Mouse (Mus musculus) spleen, adult 18-20 months (tissue): ENCODE data around the gene B4galnt2.
"Not testable (repeated sequence)": the region's sequence is repeated elsewhere in the genome, so short reads cannot be mapped to it uniquely, and the experiment has no call there.

Source experiments
- DNase-seq, 2 experiments: peaks; one replicate each; pipeline ENCODE4 v3.0.0; 2022; ENCODE audit warnings: mixed read lengths in 2 of 2

Gene B4galnt2

GRCm38 (mm10) chr11:95890462-95891051, 24.1 kb downstream of the B4galnt2 start:
- no peak for DNase-seq

DNA sequence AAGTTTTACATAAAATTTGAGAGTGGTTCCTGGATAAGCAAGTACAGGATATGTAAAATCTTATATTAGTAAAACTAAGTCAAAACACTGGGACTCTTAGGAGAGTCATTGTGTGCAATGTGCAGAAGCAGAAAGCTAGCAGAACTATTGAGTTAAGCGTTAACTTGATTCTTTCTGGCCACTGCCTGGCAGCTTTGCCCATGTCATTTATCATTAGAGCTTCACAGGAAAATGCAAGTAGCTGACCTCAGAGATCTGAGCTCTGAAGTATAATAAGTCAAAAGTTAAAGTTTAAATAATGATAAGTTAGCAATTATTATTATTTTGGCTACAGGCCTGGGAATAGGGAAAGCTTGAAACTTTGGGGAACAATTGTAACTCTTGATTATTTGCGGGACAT, 34.8 kb downstream of the B4galnt2 start:
- DNase-seq, result not testable (repeated sequence)

DNA sequence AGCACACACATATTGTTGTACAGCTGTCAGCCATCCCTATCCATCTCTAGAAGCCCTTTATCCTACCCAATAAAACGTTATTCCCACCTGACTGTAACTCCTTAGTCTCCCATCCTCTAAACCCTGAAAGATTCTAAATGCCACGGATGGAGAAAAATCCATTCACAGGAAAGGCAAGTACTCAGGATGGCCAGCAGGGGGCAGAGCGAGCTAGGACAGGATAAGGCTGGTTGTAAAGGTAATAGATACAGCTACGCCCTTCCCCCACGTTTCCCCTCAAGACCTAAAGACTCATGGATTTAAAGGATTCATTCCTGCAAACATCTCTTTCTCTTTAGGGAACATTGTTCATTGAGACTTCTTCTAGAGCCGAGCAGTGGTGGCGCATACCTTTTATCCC, 38.4 kb downstream of the B4galnt2 start:
- DNase-seq, result peak in 1 of 2 experiments; percentile 62

GRCm38 (mm10) chr11:95875804-95876203, 38.9 kb downstream of the B4galnt2 start:
- no peak for DNase-seq

DNA sequence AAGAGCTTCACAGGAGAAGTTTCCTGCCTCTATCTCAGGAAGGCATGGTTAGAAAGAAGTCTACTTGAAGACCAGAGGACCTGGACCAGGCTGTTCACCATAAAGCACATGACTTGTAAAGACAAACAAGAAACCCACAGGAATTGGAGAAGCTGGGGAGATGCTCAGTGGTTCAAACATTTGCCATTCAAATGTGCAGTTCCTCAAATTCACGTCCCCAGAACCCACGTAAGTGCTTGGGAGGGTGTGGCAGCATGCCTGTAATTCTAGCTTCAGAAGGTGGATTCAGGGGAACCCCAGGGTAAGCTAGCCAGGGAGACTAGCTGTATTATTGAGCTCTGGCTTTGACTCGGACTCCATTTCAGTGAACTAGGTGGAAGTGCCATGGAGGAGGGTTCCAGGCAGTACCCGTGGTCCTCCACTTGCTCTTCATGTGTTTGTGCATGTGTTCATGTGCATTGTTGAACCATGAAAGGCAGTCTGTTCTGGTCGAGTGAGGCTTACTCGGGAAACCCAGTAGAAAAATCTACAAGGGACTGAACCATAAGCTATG, 44.7 kb downstream of the B4galnt2 start:
- DNase-seq, result no peak

DNA sequence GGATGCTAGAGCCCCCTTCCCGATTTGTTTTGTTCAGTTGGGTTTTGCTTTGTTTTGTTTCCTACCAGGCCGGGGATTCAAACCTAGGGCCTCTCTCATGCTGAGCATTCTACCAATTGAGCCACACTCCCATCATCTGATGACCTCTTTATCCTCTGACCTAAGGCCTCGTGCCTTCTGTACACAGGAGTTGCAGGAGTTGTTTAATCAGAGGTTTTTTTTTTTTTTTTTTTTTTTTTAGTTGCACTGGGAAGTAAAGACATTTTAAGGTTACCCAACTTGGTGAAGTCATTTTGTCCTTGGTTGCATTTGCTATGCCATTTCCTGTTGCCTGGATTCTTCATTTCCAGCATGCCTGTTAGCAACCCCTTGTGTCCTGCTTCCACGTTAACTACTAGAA, 45.2 kb downstream of the B4galnt2 start:
- DNase-seq, result no peak

DNA sequence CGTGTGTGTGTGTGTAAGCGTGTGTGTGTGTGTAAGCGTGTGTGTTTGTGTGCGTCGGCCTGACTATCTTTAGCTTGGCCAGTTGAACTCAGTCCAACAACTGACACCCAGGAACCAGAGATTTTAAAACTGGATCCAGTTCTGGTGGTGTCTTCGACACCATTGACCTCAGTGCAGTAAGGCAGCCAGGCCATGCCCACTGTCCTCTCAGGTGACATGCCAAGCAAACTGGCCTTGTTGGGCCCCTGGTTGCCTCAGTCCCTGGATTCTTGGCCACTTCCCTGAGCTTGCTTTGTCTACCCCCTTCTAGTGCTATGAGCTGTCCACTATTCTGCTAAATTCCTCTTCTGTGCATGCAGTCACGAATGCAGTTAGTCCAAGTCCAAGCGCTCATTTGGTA, 53.3 kb downstream of the B4galnt2 start:
- DNase-seq, result no peak

GRCm38 (mm10) chr11:95860071-95860490, 54.6 kb downstream of the B4galnt2 start:
- no peak for DNase-seq

- DNase-seq, result peak in 1 of 2 experiments; percentile 61
These were observed 55.2 kb downstream of the B4galnt2 start for GRCm38 (mm10) chr11:95859468-95859855.

DNA sequence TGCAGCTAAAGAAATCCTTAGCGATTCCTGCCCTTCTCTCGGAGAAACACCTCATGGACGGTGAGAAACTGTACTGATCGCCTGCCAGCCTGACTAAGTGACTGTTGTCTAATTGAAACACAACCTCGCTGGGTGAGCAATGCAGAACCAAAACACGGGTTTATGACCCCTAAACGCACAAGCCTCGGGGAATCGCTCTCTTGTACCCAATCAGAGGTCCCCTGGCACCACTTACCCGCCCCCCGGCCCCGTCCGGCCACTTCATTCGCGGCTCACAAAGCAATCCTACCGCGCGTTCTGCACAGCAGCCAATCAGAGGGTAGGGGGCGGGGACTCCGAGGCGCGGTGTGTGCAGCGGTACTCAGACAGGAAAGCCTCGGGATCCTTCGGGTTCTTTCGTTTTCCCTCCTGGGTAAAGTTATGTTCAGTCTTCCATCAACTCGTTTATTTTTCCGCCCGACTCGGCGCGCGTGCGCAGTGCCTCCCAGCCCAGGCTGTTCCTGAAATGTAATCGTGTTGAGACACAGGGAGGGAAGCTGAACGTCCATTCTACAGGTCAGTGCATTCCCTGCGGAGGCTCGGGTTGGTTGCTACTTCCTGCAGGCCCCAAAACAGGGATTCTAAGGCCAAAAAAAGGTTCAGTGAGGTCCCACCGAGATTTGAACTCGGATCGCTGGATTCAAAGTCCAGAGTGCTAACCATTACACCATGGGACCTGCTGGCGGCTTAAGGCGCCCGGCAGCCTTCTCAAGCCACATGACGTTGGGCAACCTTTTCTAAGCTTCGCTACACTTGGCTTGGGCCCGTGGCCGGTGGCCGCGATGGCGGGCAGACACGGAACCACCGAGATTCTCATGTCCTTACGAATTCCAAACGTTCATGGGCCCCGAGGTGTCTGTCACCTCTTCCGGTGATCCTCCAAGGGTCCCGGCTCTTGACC, 55.9 kb downstream of the B4galnt2 start:
- peak; percentile 92 to 93 for DNase-seq

GRCm38 (mm10) chr11:95857716-95858527, 56.8 kb downstream of the B4galnt2 start:
- no peak for DNase-seq

DNA sequence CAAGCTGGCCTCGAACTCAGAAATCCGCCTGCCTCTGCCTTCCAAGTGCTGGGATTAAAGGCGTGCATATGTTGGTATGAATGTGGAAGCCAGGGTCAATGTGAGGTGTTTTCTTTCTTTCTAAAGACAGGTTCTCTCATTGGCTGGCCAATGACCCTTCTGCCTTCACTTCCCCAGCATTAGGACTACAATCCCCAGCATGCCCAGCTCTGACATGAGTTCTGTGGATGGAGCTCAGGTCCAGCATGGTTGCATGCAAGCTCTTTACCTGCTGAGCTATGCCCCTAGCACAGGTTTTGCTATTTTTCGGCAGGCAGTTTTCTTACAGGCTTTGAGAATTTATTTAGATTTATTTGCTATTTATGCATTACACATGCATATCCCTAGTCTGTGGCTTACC, 57.4 kb downstream of the B4galnt2 start:
- DNase-seq, result no peak

- DNase-seq, result peak; percentile 55 to 80
These were observed 61.0 kb downstream of the B4galnt2 start for GRCm38 (mm10) chr11:95853684-95854083.

DNA sequence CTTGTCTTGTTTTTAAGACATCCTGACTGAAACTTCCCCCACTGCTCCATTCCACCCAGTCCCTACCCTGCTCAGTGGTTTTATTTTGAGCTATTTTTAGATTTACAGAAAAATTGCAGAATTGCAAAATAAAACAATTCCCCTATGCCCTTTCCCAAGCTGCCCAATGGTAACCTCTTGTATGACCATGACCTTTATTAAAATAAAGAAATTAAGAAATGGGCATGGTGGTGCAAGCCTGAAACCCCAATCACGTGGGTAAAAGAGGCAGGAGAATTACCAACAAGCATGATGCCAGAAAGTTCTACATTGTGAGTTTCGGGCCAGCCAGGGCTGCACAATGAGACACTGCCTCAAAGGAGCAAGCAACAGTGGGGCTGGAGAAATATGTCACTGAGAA, 63.8 kb downstream of the B4galnt2 start:
- no peak for DNase-seq

- DNase-seq, result no peak
These were observed 69.8 kb downstream of the B4galnt2 start for GRCm38 (mm10) chr11:95844935-95845334.

DNA sequence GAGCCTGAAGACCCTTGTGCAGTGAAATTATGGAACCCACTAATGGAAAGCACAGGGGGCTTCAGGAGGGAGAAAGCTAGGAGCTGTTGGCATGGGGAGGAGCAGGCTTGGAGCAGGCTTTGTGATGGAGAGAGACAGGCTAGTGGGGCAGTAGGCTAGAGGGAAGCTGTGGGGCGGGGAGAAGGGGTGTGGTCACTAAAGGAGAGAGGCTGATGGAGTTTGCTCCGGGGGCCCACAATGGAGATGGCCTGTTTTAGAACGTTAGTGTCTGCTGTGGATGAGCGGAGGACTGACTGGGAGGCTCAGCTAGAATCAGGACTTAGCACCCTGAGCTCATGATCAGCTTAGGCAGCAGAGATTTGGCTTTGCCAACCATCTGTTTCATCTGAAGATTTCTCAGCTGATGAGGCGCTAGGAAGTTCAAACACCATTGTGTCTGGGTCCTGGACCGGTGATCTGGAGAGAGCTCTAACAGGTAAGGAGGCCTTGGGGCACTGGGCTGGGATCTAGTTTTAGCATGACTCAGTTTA, 71.2 kb downstream of the B4galnt2 start:
- no peak for DNase-seq

DNA sequence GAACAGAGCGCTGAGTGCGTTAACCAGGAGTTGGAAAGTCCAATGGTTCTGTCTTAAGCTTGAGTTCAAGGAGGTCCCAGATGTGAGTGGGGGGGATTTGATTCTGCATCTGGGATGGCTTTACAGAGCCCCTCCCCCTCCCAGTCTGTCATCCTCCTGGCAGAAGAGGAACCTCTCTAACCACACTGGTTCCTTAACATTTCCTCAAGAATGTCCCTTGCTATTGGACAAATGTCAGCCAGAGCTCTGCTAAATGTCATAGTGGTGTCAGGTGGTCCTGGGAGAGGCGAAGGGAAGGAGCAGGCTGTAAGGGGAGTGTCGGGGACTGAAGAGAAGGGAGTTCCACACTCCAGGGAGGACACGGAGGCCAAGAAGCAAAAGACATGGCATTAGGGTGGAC, 71.7 kb downstream of the B4galnt2 start:
- no peak for DNase-seq

DNA sequence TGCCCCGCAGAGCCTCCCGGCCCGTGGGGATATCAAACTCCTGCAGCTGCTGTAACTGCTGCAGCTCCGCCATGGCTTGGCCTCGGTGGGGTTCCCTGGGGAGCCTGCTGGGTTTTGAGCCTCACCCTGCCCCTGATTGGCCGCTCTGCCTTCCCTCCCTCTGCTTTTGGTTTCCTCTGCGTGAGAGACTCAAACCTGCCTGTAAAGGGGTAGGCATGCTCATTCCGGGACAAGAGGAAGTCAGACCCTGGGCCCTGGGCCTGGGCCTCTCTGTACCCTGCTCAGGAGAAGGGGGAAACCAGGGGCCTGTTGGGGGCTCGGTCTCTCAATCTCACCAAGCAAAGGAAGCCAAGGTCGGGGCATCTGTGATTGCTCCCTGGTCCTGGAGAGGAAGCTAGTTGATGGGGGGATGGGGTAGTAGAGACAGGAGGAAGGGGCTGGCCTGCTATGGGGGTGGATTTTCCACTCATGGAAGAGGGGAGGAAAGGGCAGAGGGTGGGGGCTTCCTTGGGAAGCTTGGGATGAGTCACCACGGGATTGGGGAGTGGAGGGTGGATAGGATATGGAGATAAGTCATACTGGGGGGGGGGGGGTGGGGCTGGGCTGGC, 72.5 kb downstream of the B4galnt2 start, which contains the start of gene Abi3:
Gene Abi3 (minus strand): TSS at position 403 of the 608 bp plus-strand sequence.
- DNase-seq, result peak; percentile 75 to 76

GRCm38 (mm10) chr11:95841498-95841830, 73.2 kb downstream of the B4galnt2 start:
- DNase-seq, result no peak

GRCm38 (mm10) chr11:95840694-95841497, 73.8 kb downstream of the B4galnt2 start:
- DNase-seq, result no peak
